Mouse (Mus musculus) bone marrow macrophage, adult 2 months (primary cell): Measurements from ENCODE around the gene Mapkapk5.

Experiments
- CTCF ChIP-seq: IDR thresholded peaks from 2 replicates; pipeline ENCODE4 v1.5.1; 2012; ENCODE audit warnings: low read depth, mild to moderate bottlenecking, low read length, moderate library complexity
- POLR2A ChIP-seq: IDR thresholded peaks from 2 replicates; pipeline ENCODE4 v1.6.1; 2012; ENCODE audit warnings: mild to moderate bottlenecking, low read depth, low read length, borderline replicate concordance

GRCm38 (mm10) chr5:121500719-121501118 lies 45.0 kb downstream of the Mapkapk5 start:
- no peak for TF ChIP-seq CTCF
- TF ChIP-seq POLR2A: no peak
